Mouse (Mus musculus) embryonic facial prominence, embryonic 10.5 days (tissue): ENCODE measurements at regions not wholly inside any gene's neighbourhood (a gene's known extent, or its start where the extent isn't known, plus 50 kb on each side); places are given as distances from the start of the nearest gene placed in this dataset.

Source experiments
- DNase-seq: peaks from one replicate; pipeline ENCODE4 v3.0.0-alpha.2; 2017; ENCODE audit warnings: low spot score
- H3K27ac ChIP-seq: fragments of 300-500 bp; sonication (generic); replicated peaks from 2 replicates; pipeline ENCODE4 v1.5.1; 2016; ENCODE audit warnings: mild to moderate bottlenecking
- H3K27me3 ChIP-seq: fragments of 300-500 bp; sonication (generic); replicated peaks from 2 replicates; pipeline ENCODE4 v1.6.1; 2016; ENCODE audit warnings: low read depth, mild to moderate bottlenecking; ENCODE audit not compliant: poor library complexity, severe bottlenecking
- H3K36me3 ChIP-seq: fragments of 300-500 bp; sonication (generic); replicated peaks from 2 replicates; pipeline ENCODE4 v1.6.1; 2016; ENCODE audit warnings: mild to moderate bottlenecking, moderate library complexity
- H3K4me1 ChIP-seq: fragments of 300-500 bp; sonication (generic); 2 replicates; pipeline ENCODE4 v1.6.1; 2016
- H3K4me3 ChIP-seq: fragments of 300-500 bp; sonication (generic); 2 replicates; pipeline ENCODE4 v1.5.1; 2016; ENCODE audit warnings: mild to moderate bottlenecking, moderate library complexity
- H3K9me3 ChIP-seq: fragments of 300-500 bp; sonication (generic); 2 replicates; pipeline ENCODE4 v1.6.1; 2016; ENCODE audit warnings: mild to moderate bottlenecking
- WGBS: fragments of 180-500 bp; shearing (Covaris S2); methylation state at CpG from one replicate; pipeline ENCODE4 v1.1.7; 2016; 5-methylcytosine and 5-hydroxymethylcytosine counted together

DNA sequence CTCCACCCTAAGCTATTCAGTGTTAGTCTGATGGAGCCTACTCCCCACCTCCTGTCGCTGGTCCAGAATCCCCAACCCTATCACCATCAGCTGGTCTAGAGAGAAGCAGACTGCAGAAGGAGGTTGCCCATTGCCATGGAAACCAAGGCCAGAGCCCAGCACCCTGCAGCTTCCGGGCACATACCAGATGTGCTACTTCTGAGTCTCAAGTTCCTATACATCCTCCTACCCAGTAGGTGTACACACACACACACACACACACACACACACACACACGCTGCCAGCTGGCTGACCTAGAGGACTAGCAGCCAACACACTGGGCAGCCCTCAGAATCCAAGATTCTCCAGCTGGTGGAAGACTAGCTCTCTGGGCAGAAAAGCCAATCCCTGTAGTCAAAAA is 68.9 kb upstream of the Disp3 start:
- 85% methylated on average over 3 of the region's 3 CpGs for WGBS
- peaks cover 7% of the 10 kb centered on the region; the same call in 1 of the 2 replicates for H3K9me3 ChIP-seq
- no peak overlapping the region for H3K4me3 ChIP-seq
- no peaks in the 10 kb centered on the region for H3K27me3 ChIP-seq
- no peaks in the 10 kb centered on the region for H3K4me1 ChIP-seq
- DNase-seq = no peak
- no peak overlapping the region for H3K27ac ChIP-seq
- no peaks in the 10 kb centered on the region for H3K36me3 ChIP-seq

DNA sequence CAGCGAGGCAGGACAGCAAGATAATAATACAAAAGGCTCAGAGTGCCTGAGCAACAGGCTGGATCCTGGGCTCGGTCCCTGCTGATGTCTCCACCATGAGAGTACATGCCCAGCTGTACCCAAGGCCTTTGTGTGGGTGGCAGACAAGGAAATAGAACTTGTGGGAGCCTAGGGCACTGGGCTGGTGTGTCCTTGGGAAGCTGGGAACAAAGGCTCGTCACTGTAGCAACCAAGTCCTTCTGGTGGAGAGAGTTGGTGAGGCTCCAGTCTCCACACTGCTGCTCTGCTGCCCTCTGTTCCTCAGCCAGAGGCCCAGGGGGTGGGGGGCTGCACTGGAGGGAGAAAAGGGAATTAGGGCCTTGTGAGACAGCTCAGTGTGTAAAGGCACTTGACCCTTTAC is 66.2 kb upstream of the Disp3 start:
- H3K36me3 ChIP-seq = no peaks in the 10 kb centered on the region

DNA sequence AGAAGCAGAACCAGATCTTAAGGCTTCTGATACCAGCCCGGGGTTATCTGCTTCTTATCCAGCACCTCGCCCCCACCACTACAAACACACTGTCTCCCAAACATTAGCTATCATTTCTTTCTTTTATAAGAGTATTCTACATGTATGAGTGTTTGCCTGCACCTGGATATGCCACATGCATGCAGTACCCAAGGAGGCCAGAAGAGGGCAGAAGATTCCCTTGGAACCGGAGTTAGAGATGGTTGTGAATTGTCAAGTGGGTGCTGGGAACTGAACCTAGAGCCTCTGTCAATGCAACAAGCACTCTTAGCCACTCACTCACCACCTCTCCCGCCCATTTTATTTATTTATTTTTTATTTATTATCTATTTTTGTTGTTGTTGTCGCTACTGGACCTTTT is 64.9 kb upstream of the Disp3 start:
- Histone ChIP-seq H3K27me3 (no peaks in the 10 kb centered on the region), H3K9me3 (peaks cover 7% of the 10 kb centered on the region; the same call in 1 of the 2 replicates), H3K36me3 (no peaks in the 10 kb centered on the region), H3K27ac (no peak overlapping the region), H3K4me3 (no peak overlapping the region), H3K4me1 (no peaks in the 10 kb centered on the region)
- WGBS = 93% methylated on average over 5 of the region's 5 CpGs
- DNase-seq = no peak

More for the DNA sequence above, 66.2 kb upstream of the Disp3 start:
- 86% methylated on average over 3 of the region's 3 CpGs for WGBS
- DNase-seq = no peak
- Histone ChIP-seq H3K27ac (no peak overlapping the region), H3K4me1 (no peaks in the 10 kb centered on the region), H3K27me3 (no peaks in the 10 kb centered on the region), H3K4me3 (no peak overlapping the region), H3K9me3 (peaks cover 7% of the 10 kb centered on the region; the same call in 1 of the 2 replicates)

DNA sequence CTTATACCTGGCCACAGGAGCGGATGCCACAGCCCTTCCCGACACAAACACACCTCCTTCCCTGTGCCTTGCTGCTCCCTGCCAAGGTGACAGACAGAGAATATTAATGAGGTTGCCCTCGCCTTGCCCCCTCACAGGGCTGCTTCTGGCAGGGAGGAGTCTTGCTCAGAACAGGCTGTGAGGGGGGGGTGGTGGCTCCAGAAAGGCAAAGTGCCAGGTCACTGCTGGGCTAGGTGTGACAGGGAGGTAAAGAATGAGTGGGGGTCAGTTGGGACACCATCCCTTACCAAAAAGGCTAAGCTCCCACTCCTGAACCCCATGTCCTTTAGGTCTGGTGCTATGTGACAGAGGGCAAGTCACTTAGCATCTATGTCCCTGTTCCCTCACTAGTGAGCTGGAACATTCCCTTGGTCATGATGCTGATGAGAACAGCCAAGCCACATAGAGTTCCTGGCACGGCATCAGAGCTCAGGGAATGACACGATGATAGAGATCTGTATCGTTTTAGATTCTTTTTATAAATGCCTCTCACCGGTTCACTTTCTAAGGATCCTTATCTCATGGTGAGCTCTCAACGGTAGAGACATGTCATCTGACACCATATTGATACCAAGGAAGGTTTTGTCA is 53.9 kb upstream of the Disp3 start:
- Histone ChIP-seq H3K4me1 (no peaks in the 10 kb centered on the region), H3K36me3 (no peaks in the 10 kb centered on the region), H3K9me3 (0 out of 2 replicates have a peak, but pooled peaks cover 3% of the 10 kb centered on the region), H3K4me3 (no peak overlapping the region), H3K27me3 (no peaks in the 10 kb centered on the region), H3K27ac (no peak overlapping the region)
- WGBS = 78% methylated on average over 8 of the region's 8 CpGs
- DNase-seq = no peak

DNA sequence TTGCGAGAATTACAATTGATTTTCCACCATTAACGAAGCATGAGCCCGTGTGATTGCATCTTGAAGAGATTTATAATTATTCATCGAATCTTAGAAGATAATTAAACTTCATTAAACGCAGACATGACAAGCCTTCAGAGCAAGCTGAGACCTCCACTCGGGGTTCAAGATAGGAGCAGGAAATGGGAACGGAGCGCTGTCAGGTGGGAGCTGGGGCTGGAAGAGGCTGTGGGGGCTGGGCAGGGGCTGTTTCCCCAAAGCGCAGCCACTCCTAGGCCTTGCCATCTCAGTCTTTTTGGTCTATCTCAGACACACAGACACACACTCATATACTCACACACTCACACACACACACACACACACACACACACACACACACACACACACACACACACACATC is 52.6 kb upstream of the Disp3 start:
- no peak for DNase-seq
- Histone ChIP-seq H3K27me3 (no peaks in the 10 kb centered on the region), H3K4me1 (no peaks in the 10 kb centered on the region), H3K4me3 (no peak overlapping the region), H3K27ac (no peak overlapping the region), H3K36me3 (no peaks in the 10 kb centered on the region), H3K9me3 (no peaks in the 10 kb centered on the region)
- WGBS = 85% methylated on average over 9 of the region's 9 CpGs

DNA sequence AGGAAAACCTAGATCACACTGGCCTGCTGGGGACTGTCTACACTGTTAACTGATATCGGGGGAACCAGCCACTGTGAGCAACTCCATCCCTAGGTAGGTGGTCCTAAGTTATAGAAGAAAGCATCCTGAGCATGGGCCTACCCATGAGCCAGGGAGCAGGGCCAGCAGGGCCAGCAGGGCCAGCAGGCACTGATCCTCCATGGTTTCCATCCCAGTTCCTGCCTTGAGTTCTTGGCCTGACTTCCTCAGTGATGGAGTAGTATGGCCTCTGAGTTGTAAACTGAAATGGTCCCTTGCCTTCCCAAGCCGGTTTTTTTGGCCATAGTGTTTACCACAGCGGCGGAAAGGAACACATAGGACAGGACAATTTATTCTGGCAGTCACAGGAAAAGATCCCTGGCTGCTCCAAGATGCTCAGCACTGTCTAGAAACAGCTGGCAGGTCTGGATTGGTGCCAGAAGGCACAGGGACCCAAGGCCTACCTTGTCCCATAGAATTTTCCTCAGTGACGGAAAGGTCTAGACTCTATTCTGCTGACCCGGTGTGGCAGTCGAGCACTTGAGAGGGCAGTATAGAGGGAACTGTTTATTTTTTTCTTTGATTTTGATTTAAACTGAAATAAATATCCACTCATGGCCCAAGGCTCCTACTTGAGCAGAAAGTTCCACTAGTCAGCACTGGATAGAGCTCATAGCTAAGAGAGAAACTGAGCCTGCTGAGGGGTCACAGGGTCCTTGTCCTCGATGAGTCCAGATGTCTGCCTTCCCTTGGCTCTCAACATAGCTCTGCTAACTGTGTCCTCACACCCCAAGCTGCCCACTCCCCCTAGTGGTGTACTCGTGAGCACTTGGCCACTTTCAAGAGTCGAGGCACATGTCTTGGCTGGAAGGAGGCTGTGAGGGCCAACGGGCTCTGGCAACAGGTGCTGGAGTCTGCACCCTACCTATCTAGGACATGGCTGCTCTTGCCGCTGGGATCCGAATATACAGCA is 50.4 kb upstream of the Disp3 start:
- no peaks in the 10 kb centered on the region for H3K4me1 ChIP-seq
- no peak overlapping the region for H3K4me3 ChIP-seq
- WGBS = 71% methylated on average over 13 of the region's 13 CpGs
- H3K27ac ChIP-seq = no peak overlapping the region
- DNase-seq = peak; percentile 40
- H3K27me3 ChIP-seq = no peaks in the 10 kb centered on the region
- H3K9me3 ChIP-seq = no peaks in the 10 kb centered on the region
- H3K36me3 ChIP-seq = no peaks in the 10 kb centered on the region
